Mouse (Mus musculus) G1E (cell line): ENCODE results near the gene Krt84.

Experiments
- CTCF ChIP-seq: IDR thresholded peaks from 2 replicates; pipeline ENCODE4 v1.5.1; 2012; ENCODE audit warnings: low read depth, low read length, inconsistent platforms, mixed read lengths
- GATA1 ChIP-seq: IDR thresholded peaks from 2 replicates; pipeline ENCODE4 v1.6.1; 2012; ENCODE audit warnings: borderline replicate concordance, low read length, inconsistent platforms, mixed read lengths

- TF ChIP-seq CTCF (no peak), GATA1 (no peak)
Measured at GRCm38 (mm10) chr15:101495266-101495665, 37.4 kb downstream of the Krt84 start.
